Mouse (Mus musculus) lung, postnatal 25 days (tissue): ENCODE data around the gene Haus6.
A peak's percentile ranks its signal among the peaks of the same experiment; 100 is the strongest.

Experiments used
- DNase-seq: peaks from one replicate; pipeline ENCODE4 v3.0.0; 2022; ENCODE audit warnings: low spot score

Gene Haus6

DNA sequence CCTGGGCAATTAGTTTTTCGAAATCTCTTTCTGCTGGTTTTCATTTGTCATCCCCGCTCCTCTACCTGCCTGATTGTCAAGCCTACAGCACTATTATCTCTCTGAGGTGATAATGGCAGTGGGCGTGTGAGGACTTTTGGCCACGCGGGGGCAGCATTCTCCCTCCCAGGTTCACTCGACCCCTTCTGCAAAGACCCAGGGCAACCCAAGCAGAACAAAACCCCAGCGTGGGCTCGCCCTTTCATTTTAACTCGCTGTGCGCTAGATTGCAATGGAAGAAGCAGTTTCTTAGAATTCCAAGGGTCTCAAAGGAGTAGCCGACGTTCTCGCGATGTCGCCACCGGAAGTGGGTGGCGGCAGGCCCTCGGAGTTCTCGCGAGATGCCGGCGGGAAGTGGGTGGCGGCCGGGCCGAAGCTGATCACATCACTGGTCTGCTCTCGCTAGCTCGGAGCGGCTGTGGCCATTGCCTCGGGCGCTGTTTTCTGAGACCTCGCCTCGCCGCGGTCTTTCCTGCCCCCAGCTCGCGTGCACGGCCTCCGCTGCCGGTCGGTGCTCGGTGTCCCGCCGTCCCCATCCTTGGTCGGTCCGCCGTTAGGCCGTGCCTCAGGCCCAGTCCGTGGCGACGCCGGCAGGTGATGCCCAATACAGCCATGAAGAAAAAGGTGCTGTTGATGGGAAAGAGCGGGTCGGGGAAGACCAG is 36.4 kb downstream of the Haus6 start, which contains the start of gene Rraga:
TSS of gene Rraga (plus strand) at position 386 of the 701 bp plus-strand sequence.
- peak; percentile 97 for DNase-seq

DNA sequence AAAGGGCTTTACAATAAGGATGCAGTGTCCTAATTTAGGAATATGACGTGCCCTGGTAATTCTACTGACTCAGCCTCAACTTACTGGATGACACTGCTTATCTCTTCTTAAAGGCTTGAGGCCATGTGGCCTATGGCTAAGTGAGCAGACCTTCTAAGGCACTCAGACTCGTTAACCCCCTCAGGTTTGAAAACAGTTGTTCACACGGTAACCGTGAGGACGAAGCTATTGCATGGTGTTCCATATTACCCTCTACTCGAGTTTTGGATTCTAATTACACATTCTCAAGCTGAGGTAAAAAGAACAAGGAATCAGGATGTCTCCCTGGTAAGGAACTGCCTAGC is 36.9 kb downstream of the Haus6 start:
- no peak for DNase-seq

DNA sequence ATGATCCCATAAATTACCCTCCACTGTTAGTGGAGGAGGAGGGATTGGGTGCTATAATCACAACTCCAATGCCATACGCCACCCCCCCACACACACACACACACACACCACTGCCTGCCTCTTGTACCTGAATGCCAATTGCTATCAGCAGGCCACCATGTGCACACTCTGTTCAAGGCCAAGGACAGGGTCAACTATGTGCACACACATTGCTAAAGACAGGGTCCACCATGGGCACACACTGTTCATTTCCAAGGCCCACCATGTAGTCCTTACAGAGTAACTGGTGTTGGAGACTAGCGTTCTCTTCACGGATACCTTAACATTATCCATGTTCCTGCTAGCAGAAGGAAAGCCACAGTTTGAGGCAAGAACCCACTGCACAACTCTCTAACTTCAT is 50.8 kb downstream of the Haus6 start:
- DNase-seq = no peak

DNA sequence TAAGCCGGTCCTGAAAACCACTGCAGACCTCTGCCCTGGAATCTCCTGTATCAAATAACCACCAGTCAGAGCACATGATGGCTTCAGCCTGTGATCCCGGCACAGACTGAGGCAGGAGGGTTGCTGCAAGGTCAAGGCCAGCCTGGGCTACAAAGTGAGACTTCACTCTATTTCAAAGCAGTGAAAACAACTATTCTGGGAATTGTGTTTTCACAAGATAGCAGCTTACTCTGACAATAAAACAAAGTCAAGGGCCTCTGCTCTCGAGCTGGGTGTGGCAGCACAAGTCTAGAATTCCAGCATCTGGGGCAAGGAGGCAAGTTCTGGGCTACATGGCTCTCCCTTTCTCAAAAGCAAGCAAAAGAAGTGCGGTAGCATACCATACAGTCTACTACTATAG is 52.8 kb downstream of the Haus6 start:
- no peak for DNase-seq

DNA sequence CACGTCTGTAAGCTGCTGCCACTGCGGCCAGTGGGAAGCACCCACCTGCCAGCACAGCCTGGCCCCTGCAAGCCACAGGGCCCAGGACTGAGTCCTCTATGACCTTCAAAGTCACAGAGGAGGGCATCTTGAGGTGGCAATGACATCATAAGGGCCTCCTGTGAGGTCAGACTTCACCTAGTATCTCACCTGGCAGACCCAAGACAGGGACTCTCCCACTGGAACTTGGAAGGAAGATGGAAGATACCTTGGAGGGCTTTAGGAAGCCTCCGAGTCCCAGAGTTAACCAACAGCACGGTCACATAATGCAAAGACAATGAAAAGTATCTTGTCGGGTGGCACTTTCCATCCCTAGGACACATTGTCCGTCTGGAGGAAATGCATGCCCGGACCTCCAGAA is 53.6 kb downstream of the Haus6 start, which contains the start of gene Saxo1:
TSS of gene Saxo1 (minus strand) at position 101 of the 400 bp plus-strand sequence.
- no peak for DNase-seq

DNA sequence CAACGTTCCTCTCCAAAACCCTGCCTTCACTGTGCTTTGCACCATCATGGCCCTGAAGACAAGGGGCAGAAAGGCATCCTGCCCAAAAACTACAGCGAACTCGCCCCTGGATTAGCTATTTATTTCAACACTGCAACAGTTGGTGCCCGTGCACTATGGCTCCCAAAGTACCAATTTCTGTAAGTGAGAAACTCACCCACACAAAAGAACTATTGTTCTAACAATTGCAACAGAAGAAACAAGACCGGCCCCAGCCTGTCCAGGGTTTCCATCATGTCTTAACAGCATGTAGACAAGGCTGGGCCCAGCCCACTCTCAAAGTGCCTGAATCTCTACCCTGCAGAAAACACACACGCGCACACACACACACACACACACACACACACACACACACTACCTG is 54.5 kb downstream of the Haus6 start:
- DNase-seq = no peak

DNA sequence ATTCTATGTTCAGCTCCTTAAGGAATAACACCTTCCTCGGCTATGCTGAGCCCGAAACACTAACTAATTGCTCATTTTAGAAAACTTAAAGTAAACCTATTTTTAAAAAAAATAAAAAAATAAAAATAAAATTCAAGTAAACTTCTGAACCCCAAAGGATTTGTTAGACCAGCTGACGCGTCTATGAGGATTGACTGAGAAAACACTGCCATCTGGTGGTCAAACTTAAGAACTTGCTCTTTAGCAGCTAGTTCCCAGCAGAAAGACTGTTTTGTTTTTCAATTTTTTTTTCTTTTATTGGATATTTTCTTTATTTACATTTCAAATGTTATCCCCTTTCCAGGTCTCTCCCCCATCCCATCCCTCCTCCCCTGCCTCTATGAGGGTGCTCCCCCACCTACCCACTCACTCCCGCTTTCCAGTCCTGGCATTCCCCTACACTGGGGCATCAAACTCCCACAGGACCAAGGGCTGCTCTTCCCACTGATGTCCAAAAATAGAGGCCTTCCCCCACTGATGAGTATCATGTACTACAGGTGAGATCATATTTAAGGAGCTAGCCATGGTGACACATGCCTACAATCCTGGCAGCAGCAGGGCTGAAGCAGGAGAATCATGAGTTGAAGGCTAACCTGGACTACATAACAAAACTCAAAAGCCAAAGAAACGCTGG is 56.7 kb downstream of the Haus6 start:
- DNase-seq = peak; percentile 18

DNA sequence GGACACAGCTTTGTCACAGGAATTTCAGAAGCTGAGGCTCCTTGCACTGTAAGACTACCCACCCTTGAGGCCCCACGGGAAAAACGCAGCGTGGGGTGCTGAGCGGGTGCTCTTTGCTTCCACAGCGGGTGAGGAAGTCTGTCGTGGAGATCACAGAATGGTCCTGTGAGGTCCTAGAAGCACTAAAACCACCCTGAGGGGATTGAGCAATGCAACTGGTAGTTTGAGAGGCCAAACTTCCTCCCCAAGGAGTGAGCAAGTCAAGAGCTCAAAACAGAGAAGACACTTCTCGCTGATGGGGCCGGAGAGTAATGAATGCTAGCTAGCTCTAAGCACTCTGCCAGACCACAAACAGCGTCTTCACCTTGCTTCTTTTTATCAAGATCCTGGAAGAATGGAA is 63.5 kb downstream of the Haus6 start:
- peak; percentile 8 for DNase-seq

DNA sequence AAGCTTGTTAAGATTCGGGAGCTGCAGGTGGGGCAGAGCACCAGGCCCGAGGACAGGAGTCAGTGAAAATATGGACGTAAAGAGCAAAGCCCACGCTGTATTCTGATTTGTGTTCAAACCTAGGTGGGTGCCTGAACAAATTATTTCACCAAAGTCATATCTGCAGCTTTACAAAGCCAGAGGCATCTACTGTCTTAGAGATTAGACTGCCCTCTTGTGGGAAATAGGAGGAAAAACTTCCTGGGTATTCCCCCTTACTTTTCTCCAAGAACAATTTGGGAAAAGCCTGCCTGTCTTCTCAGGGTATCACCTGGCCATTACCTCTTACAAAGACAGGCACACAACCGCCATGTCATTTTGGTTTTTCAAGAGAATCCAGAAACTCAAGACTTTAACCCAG is 66.2 kb downstream of the Haus6 start:
- no peak for DNase-seq

DNA sequence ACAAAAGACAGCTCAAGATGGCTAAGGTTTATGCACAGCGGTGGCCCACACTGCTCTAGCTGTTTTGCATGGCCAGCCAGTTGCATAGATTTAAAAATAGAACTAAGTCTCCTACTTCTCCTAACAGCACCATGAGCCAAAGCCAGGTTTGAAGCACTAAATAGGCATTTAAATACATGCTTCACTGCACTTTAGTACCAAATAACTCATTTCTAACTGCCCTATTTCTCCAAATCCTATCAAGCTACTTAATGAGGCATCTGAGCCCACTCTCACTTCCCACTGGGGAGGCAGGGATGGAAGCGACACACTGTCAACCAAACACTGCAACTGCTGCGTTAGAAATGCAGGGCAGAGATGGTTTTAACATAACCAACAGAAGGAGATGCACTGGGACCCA is 67.9 kb downstream of the Haus6 start:
- no peak for DNase-seq

DNA sequence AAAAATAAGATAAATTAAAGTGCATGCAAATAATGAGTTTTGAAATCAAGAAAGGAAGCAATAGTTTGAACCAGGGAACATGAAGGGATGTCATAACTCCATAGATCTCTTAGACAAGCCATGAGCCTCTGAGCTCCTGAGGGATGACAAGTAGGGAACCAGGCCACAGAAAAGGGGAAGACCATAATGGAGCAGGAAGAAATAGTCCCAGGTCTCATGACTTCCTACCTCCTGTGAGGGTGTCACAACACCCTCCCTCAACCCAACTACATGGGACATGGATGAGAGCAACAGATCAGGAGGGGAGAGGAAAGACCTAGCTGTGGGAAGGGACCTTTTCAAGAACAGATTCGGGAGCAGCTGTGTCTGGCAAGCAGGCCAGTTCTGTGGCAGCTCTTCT is 70.3 kb downstream of the Haus6 start:
- DNase-seq = no peak

DNA sequence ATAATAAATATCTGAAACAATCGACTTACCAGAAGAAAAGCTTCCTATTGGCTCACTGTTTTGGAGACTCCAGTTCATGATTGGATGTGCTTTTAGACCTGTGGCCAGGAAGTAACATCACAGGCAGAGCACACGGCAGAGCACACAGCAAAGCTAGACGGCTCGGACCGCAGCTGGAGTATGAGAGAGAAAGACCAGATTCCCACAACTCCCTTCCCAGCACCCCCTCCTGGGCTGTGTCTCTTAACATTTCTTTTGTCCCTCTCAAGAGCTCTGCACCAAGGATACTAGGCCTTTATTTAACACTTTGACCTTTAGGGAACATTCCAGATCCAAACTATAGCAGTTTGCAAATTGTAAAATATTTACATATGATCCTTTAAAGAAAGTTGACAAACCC is 72.9 kb downstream of the Haus6 start:
- DNase-seq = no peak

DNA sequence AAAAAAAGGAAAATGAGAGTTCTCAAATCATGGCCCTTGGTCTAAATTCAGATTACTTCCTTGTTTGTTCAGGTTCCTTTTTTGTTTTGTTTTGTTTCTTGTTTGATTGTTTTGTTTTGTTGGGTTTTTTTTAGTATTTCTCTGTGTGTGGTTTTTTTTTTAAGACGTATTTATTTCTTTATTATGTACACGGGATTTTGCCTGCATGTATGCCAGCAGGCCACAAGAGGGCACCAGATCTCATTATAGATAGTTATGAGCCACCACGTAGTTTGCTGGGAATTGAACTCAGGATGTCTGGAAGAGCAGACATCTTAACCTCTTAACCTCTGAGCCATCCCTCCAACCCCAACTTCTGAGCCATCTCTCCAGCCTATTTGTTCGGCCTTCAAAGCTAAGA is 73.9 kb downstream of the Haus6 start:
- DNase-seq = peak; percentile 28

DNA sequence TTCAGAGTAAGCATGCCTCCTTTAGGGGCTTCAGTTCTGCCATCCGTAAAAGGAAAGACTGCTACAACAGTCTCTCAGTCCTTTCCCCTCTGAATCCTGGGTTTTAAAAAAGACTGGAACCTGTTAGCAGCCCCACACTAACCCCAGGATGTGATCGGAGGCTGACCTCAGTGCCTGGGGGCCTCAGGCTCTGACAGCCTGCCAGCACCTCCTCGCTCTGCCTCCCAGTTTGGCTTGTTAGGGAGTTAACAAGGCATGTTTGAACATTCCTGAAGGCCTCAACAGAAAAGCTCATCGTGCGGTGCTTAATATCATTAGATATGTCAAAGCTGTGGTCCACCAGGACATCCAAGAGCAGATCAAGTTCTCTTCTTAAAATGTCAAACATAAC is 77.8 kb downstream of the Haus6 start:
- no peak for DNase-seq

DNA sequence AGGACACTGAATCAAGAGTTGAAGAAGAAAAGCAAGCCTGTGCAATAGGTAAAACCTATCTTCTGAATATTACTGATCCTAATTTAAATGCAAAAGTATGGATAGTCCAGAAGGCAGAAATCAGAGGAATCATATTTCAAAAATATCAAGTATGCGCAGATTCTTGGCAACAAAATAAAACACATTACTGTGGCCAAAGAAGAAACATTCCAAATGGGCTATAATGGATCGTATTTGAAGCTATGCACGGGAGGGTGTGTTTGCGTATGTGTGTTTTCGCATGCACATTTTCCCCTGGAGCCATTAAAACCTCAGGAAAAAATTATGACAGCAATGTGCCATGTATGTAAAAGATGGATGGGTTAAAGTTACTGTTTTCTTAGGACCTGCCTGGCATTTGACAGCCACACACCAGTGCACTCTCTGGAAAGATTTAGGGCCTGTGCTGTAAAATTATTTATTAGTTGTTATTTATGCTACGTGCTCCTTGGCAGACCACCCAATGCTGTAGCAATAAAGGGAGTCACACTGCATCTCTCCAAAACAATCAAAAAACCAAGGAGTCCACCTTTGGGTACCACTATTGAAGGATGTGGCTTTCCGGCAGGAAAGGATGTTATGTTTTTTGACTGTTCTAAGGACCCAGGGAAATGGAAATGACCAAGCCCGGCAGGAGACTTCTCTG is 78.3 kb downstream of the Haus6 start:
- DNase-seq = no peak

DNA sequence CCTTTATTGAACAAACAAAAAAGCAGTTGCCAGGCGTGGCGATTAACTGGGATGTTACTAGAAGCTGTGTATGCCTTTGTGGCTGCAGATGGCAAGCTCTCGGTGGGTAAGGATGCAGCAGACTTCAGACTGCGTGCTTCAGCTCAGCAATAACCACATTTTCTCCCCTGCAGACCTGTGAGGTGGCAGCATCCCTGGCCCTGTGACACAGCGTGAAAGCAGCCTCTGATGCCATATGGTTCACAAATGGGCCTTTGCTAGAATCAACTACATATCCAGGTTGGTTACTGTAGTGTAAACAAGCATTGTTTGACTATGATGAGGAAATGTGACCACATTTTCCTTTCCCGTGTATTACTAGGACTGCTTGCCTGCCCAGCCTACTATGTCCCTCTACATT is 82.7 kb downstream of the Haus6 start:
- no peak for DNase-seq
